In genomic region chr11:54157586-54157985, GRCm38 (mm10) we compare ENCODE assay signal across 20 mouse cellular contexts. TPM values are rescaled to one million over a fixed set of nuclear protein-coding genes. Genes with fewer than 3 reads are reported as not detected.
DNase-seq lines count a peak whose midpoint lies in the region; ATAC-seq and TF ChIP-seq lines count a peak whose summit lies in the region.
"Had no signal": no experiment of that assay in that cellular context is flagged by ENCODE, and none has a peak within 500 bp of the region (broad histone marks: within the 10 kb centered on the region; RNA-seq: fewer than 3 reads in every experiment).

No protein-coding gene starts in this region.

- 0 out of 2 replicates have a peak, but pooled peaks have one; percentile 27 for ATAC-seq in forebrain, postnatal 0 days
- ATAC-seq in forebrain, embryonic 13.5 days, result no peak
- ATAC-seq in hindbrain, embryonic 14.5 days (ENCODE audit: low FRiP score), result no peak
- ATAC-seq: forebrain, embryonic 16.5 days had no signal

- H3K27ac ChIP-seq in forebrain, postnatal 0 days (ENCODE audit: low read depth, low read length), result no peak overlapping the region
- H3K27ac ChIP-seq in forebrain, embryonic 13.5 days, result no peak overlapping the region
- H3K27ac ChIP-seq in hindbrain, embryonic 14.5 days, result no peak overlapping the region
- H3K27ac ChIP-seq: embryonic facial prominence, embryonic 10.5 days; heart, embryonic 15.5 days; hindbrain, embryonic 13.5 days had no signal

- no peak overlapping the region for H3K4me2 ChIP-seq in forebrain, postnatal 0 days (ENCODE audit: low read depth)
- no peak overlapping the region for H3K4me2 ChIP-seq in forebrain, embryonic 13.5 days
- H3K4me2 ChIP-seq in hindbrain, embryonic 14.5 days (replicated peaks), result no peak overlapping the region
- H3K4me2 ChIP-seq: heart, embryonic 11.5 days; heart, embryonic 15.5 days; hindbrain, embryonic 13.5 days had no signal

- no peak overlapping the region for H3K4me3 ChIP-seq in forebrain, postnatal 0 days (ENCODE audit: low read depth, low read length)
- H3K4me3 ChIP-seq in forebrain, embryonic 13.5 days, result no peak overlapping the region
- no peak overlapping the region for H3K4me3 ChIP-seq in hindbrain, embryonic 14.5 days (replicated peaks; ENCODE audit: low read length)
- H3K4me3 ChIP-seq: embryonic facial prominence, embryonic 10.5 days; heart, embryonic 15.5 days; hindbrain, embryonic 13.5 days had no signal

- H3K4me1 ChIP-seq in forebrain, postnatal 0 days (ENCODE audit: insufficient read depth), result peaks cover 3% of the 10 kb centered on the region; the same call in 1 of the 2 replicates
- H3K4me1 ChIP-seq in forebrain, embryonic 13.5 days, result no peaks in the 10 kb centered on the region
- no peaks in the 10 kb centered on the region for H3K4me1 ChIP-seq in hindbrain, embryonic 14.5 days (replicated peaks; ENCODE audit: control insufficient read depth, insufficient read depth, low read length)
- H3K4me1 ChIP-seq: embryonic facial prominence, embryonic 10.5 days; hindbrain, embryonic 13.5 days had no signal

- 82% methylated on average over 8 of the region's 8 CpGs for WGBS in forebrain, postnatal 0 days
- 90% methylated on average over 8 of the region's 8 CpGs for WGBS in forebrain, embryonic 13.5 days
- WGBS in hindbrain, embryonic 14.5 days, result 91% methylated on average over 8 of the region's 8 CpGs

- H3K9me3 ChIP-seq in forebrain, postnatal 0 days (ENCODE audit: low read length), result no peaks in the 10 kb centered on the region
- no peaks in the 10 kb centered on the region for H3K9me3 ChIP-seq in forebrain, embryonic 13.5 days (replicated peaks)
- no peaks in the 10 kb centered on the region for H3K9me3 ChIP-seq in hindbrain, embryonic 14.5 days (ENCODE audit: control insufficient read depth, low read length)
- H3K9me3 ChIP-seq: embryonic facial prominence, embryonic 10.5 days; heart, embryonic 15.5 days; hindbrain, embryonic 13.5 days had no signal

- no peaks in the 10 kb centered on the region for H3K27me3 ChIP-seq in forebrain, postnatal 0 days (ENCODE audit: insufficient read depth, low read length)
- H3K27me3 ChIP-seq in forebrain, embryonic 13.5 days, result no peaks in the 10 kb centered on the region
- no peaks in the 10 kb centered on the region for H3K27me3 ChIP-seq in hindbrain, embryonic 14.5 days (ENCODE audit: control insufficient read depth, insufficient read depth, low read length)
- H3K27me3 ChIP-seq: heart, embryonic 15.5 days; hindbrain, embryonic 13.5 days had no signal

- no peak for TF ChIP-seq CTCF in forebrain, postnatal 0 days (IDR thresholded peaks at IDR 0.05; ENCODE audit: low read depth)

- no peaks in the 10 kb centered on the region for H3K36me3 ChIP-seq in forebrain, postnatal 0 days (ENCODE audit: insufficient read depth)
- H3K36me3 ChIP-seq in forebrain, embryonic 13.5 days (ENCODE audit: poor library complexity, severe bottlenecking), result no peaks in the 10 kb centered on the region
- H3K36me3 ChIP-seq in hindbrain, embryonic 14.5 days (replicated peaks; ENCODE audit: control insufficient read depth, insufficient read depth), result no peaks in the 10 kb centered on the region
- H3K36me3 ChIP-seq: embryonic facial prominence, embryonic 10.5 days; heart, embryonic 15.5 days; hindbrain, embryonic 13.5 days had no signal

- H3K9ac ChIP-seq in forebrain, postnatal 0 days, result no peak overlapping the region
- no peak overlapping the region for H3K9ac ChIP-seq in forebrain, embryonic 13.5 days
- no peak overlapping the region for H3K9ac ChIP-seq in hindbrain, embryonic 14.5 days
- H3K9ac ChIP-seq: heart, embryonic 15.5 days; hindbrain, embryonic 13.5 days had no signal

- peak; percentile 22 for DNase-seq in forebrain, postnatal 0 days
- peak; percentile 16 to 57 for DNase-seq in layer of hippocampus, adult 18-20 months (ENCODE audit: low spot score in 2 of 2)
- no peak for DNase-seq in layer of hippocampus, postnatal 25 days (ENCODE audit: extremely low spot score in 1 of 2, low spot score in 1 of 2)
- peak; percentile 41 for DNase-seq in brain, adult 2 months (ENCODE audit: low read depth, low spot score)
- peak; percentile 35 for DNase-seq in layer of hippocampus, adult 9-10 months (ENCODE audit: low spot score)
- DNase-seq in hindbrain, embryonic 14.5 days (ENCODE audit: low spot score), result no peak
- DNase-seq in cerebellum, postnatal 10 days, result no peak
- DNase-seq: adrenal gland, postnatal 10 days; cerebellum, adult 11-12 months; cerebellum, adult 9-10 months; cerebellum, postnatal 36 days; gastrocnemius, postnatal 14 days; heart, postnatal 14 days had no signal

RNA-seq across cellular contexts. Expression of gene P4ha2, which starts 57.7 kb away (rescaled TPM):
- total RNA-seq in forebrain, postnatal 0 days (2014; rRNA removed), result 6.8 and 9.8 TPM in 2 replicates
- polyA plus RNA-seq in forebrain, postnatal 0 days (2015; fragmentation: Nextera tagmentation; extraction: Ambion mirVana), result 6.0 and 6.1 TPM in 2 replicates
- 5.5 and 5.6 TPM in 2 replicates for polyA plus RNA-seq in forebrain, embryonic 13.5 days (2015; fragmentation: Nextera tagmentation; extraction: Ambion mirVana)
- 10 to 100 TPM; 26.9 to 30.7 TPM for total RNA-seq in layer of hippocampus, adult 18-20 months (2021)
- total RNA-seq in layer of hippocampus, postnatal 25 days (2021), result 10 to 100 TPM; 15.2 to 22.4 TPM
- polyA plus RNA-seq in hindbrain, embryonic 14.5 days (2014; fragmentation: Nextera tagmentation; extraction: Ambion mirVana), result 8.9 and 10.4 TPM in 2 replicates
- total RNA-seq: hematopoietic stem cell, adult 5-6 weeks had no signal

Comparison
In these comparisons a context has a peak if more than half of its experiments do, and no peak if none do; other contexts are left out.
1. DNase-seq: peak in forebrain, postnatal 0 days (single experiment), layer of hippocampus, adult 18-20 months (2 of 2), brain, adult 2 months (single experiment) and layer of hippocampus, adult 9-10 months (single experiment); none in layer of hippocampus, postnatal 25 days (0 of 2), hindbrain, embryonic 14.5 days (single experiment) and cerebellum, postnatal 10 days (0 of 2).